In genomic region chr10:37136981-37137518, GRCm38 (mm10) we compare ENCODE assay signal across 8 mouse cellular contexts. TPM values are rescaled to one million over a fixed set of nuclear protein-coding genes. Genes with fewer than 3 reads are reported as not detected.
DNase-seq lines count a peak whose midpoint lies in the region; ATAC-seq lines count a peak whose summit lies in the region.

No protein-coding gene starts in this region.

- no peaks in the 10 kb centered on the region for H3K9me3 ChIP-seq in forebrain, embryonic 10.5 days
- no peaks in the 10 kb centered on the region for H3K9me3 ChIP-seq in heart, embryonic 15.5 days (replicated peaks)
- no peaks in the 10 kb centered on the region for H3K9me3 ChIP-seq in liver, embryonic 13.5 days (replicated peaks)
- H3K9me3 ChIP-seq in stomach, embryonic 14.5 days (ENCODE audit: control insufficient read depth, low read depth, low read length) = no peaks in the 10 kb centered on the region

- DNase-seq in CD8-positive naive resting alpha-beta T cell, adult 2 months (ENCODE audit: low read depth in 2 of 2, low spot score in 2 of 2) = peak; percentile 88 to 89
- DNase-seq in c-Kit-negative CD71-positive TER-119-positive erythroid progenitor cells, embryonic 14.5 days (ENCODE audit: low read depth, low spot score) = peak; percentile 44
- peak; percentile 81 for DNase-seq in forebrain, embryonic 10.5 days (ENCODE audit: extremely low spot score, low spot score)
- DNase-seq in kidney, postnatal 25 days = peak; percentile 89 to 91
- peak; percentile 76 for DNase-seq in liver, embryonic 13.5 days
- DNase-seq in natural killer cell, adult 2 months (ENCODE audit: low spot score in 2 of 2) = peak; percentile 69 to 87

- H3K9ac ChIP-seq in heart, embryonic 15.5 days = peak overlapping the region; percentile 91
- H3K9ac ChIP-seq in liver, embryonic 13.5 days = peak overlapping the region; percentile 79
- H3K9ac ChIP-seq in stomach, embryonic 14.5 days (replicated peaks; ENCODE audit: low read depth, low read length) = peak overlapping the region; percentile 99

- H3K4me3 ChIP-seq in forebrain, embryonic 10.5 days = peak overlapping the region; percentile 86
- peak overlapping the region; percentile 68 for H3K4me3 ChIP-seq in heart, embryonic 15.5 days
- peak overlapping the region; percentile 67 for H3K4me3 ChIP-seq in liver, embryonic 13.5 days (replicated peaks)
- peak overlapping the region; percentile 95 for H3K4me3 ChIP-seq in stomach, embryonic 14.5 days (ENCODE audit: low read depth, low read length)

- peak overlapping the region; percentile 99 for H3K27ac ChIP-seq in forebrain, embryonic 10.5 days
- peak overlapping the region; percentile 93 for H3K27ac ChIP-seq in heart, embryonic 15.5 days
- peak overlapping the region; percentile 85 for H3K27ac ChIP-seq in liver, embryonic 13.5 days
- H3K27ac ChIP-seq in stomach, embryonic 14.5 days (ENCODE audit: low read length) = peak overlapping the region; percentile 100

- peaks cover 49% of the 10 kb centered on the region for H3K36me3 ChIP-seq in forebrain, embryonic 10.5 days (replicated peaks)
- H3K36me3 ChIP-seq in heart, embryonic 15.5 days = peaks cover 15% of the 10 kb centered on the region
- H3K36me3 ChIP-seq in liver, embryonic 13.5 days = no peaks in the 10 kb centered on the region; the same call in 1 of the 2 replicates
- H3K36me3 ChIP-seq in stomach, embryonic 14.5 days (ENCODE audit: control insufficient read depth, insufficient read depth, low read length) = peaks cover 23% of the 10 kb centered on the region

- H3K4me2 ChIP-seq in heart, embryonic 15.5 days = peak overlapping the region; percentile 84
- peak overlapping the region; percentile 84 for H3K4me2 ChIP-seq in liver, embryonic 13.5 days
- peak overlapping the region; percentile 57 for H3K4me2 ChIP-seq in stomach, embryonic 14.5 days (replicated peaks; ENCODE audit: low read depth, low read length)

- H3K4me1 ChIP-seq in forebrain, embryonic 10.5 days = peaks cover 22% of the 10 kb centered on the region
- H3K4me1 ChIP-seq in heart, embryonic 15.5 days (replicated peaks) = peaks cover 4% of the 10 kb centered on the region
- peaks cover 45% of the 10 kb centered on the region for H3K4me1 ChIP-seq in liver, embryonic 13.5 days (replicated peaks)
- H3K4me1 ChIP-seq in stomach, embryonic 14.5 days (ENCODE audit: control insufficient read depth, insufficient read depth, low read length) = 0 out of 2 replicates have a peak, but pooled peaks cover 3% of the 10 kb centered on the region

- H3K27me3 ChIP-seq in forebrain, embryonic 10.5 days (ENCODE audit: poor library complexity, severe bottlenecking) = no peaks in the 10 kb centered on the region
- H3K27me3 ChIP-seq in heart, embryonic 15.5 days = no peaks in the 10 kb centered on the region
- peaks cover 72% of the 10 kb centered on the region for H3K27me3 ChIP-seq in liver, embryonic 13.5 days
- H3K27me3 ChIP-seq in stomach, embryonic 14.5 days (ENCODE audit: control insufficient read depth, insufficient read depth, low read length) = no peaks in the 10 kb centered on the region

- ATAC-seq in heart, embryonic 15.5 days (replicated peaks; ENCODE audit: insufficient number of reproducible peaks, insufficient read depth, low FRiP score, low read depth) = peak; percentile 84
- ATAC-seq in liver, embryonic 13.5 days (ENCODE audit: low read depth) = peak; percentile 78
- peak; percentile 84 for ATAC-seq in stomach, embryonic 14.5 days (ENCODE audit: insufficient number of reproducible peaks, insufficient read depth, low FRiP score, low read depth)

- under 1% methylated on average over 46 of the region's 49 CpGs for WGBS in forebrain, embryonic 10.5 days
- WGBS in heart, embryonic 15.5 days = 0% methylated on average over 47 of the region's 49 CpGs
- under 1% methylated on average over 49 of the region's 49 CpGs for WGBS in liver, embryonic 13.5 days (ENCODE audit: insufficient replicate concordance)
- 1% methylated on average over 49 of the region's 49 CpGs for WGBS in stomach, embryonic 14.5 days

RNA-seq across cellular contexts. Expression of gene Marcks, which starts 1.7 kb away (rescaled TPM):
- 128 and 131 TPM in 2 replicates for polyA plus RNA-seq in forebrain, embryonic 10.5 days (2016; fragmentation: Nextera tagmentation; extraction: Ambion mirVana)
- 51.7 and 54.6 TPM in 2 replicates for polyA plus RNA-seq in heart, embryonic 15.5 days (2015; fragmentation: Nextera tagmentation; extraction: Ambion mirVana)
- polyA plus RNA-seq in liver, embryonic 13.5 days (2015; fragmentation: Nextera tagmentation; extraction: Ambion mirVana) = 20.8 and 21.3 TPM in 2 replicates
- polyA plus RNA-seq in stomach, embryonic 14.5 days (2014; fragmentation: Nextera tagmentation; extraction: Ambion mirVana) = 188 and 209 TPM in 2 replicates

Comparison
In these comparisons a context has a peak if more than half of its experiments do, and no peak if none do; other contexts are left out.
1. Peak in every context shown above with its lines: DNase-seq, ATAC-seq, H3K4me3 ChIP-seq and H3K27ac ChIP-seq.